Mouse (Mus musculus) brain, embryonic 14.5 days (tissue): ENCODE measurements around the gene Cldn22.

Experiments
- CTCF ChIP-seq: fragments of 200-500 bp; IDR thresholded peaks from 2 replicates; pipeline ENCODE4 v1.5.1; 2012; ENCODE audit warnings: inconsistent platforms, mild to moderate bottlenecking, moderate library complexity, borderline replicate concordance; ENCODE audit not compliant: insufficient read depth, insufficient read length; ENCODE audit errors: extremely low read depth
- POLR2A ChIP-seq: fragments of 200-500 bp; IDR thresholded peaks from 2 replicates; pipeline ENCODE4 v1.6.1; 2012; ENCODE audit warnings: mild to moderate bottlenecking, inconsistent platforms, borderline replicate concordance; ENCODE audit not compliant: poor library complexity, insufficient read depth, insufficient read length, severe bottlenecking; ENCODE audit errors: extremely low read depth

DNA sequence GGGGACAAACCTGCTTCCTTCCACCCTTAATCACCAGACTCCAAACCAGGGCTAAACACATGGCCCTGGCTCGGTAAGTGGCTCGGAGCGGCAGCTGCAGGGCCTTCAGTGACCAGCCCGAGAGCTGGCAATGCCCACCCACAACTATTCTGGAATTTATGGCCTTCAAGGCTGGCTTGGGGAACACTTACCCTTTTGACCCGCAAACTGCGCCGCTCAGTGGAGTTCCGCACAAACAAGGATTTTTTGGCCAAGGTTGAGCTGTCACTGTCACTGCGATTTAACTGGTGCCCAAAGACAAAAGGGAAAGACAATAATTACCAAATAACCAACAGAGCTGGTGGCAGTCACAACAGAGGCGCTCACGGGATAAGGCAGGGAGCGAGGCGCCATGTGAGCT is 21.7 kb downstream of the Cldn22 start:
- TF ChIP-seq CTCF (no peak), POLR2A (no peak)
